14 mouse cellular contexts compared by ENCODE assay signal in genomic region chr14:31414967-31415376, GRCm38 (mm10). TPM values are rescaled to one million over a fixed set of nuclear protein-coding genes. Genes with fewer than 3 reads are reported as not detected.
A peak's percentile ranks its signal among the peaks of the same experiment; 100 is the strongest.
DNase-seq lines count a peak whose midpoint lies in the region; ATAC-seq and TF ChIP-seq lines count a peak whose summit lies in the region.
"Had no signal": no experiment of that assay in that cellular context is flagged by ENCODE, and none has a peak within 500 bp of the region (broad histone marks: within the 10 kb centered on the region; RNA-seq: fewer than 3 reads in every experiment).

No protein-coding gene starts in this region.

- H3K4me3 ChIP-seq in heart, adult 2 months, result no peak overlapping the region
- no peak overlapping the region for H3K4me3 ChIP-seq in lung, postnatal 0 days (ENCODE audit: low read depth, low read length)
- no peak overlapping the region for H3K4me3 ChIP-seq in forebrain, embryonic 14.5 days (ENCODE audit: low read depth, low read length)
- H3K4me3 ChIP-seq: embryonic facial prominence, embryonic 12.5 days had no signal

- TF ChIP-seq POLR2A in heart, adult 2 months (IDR thresholded peaks at IDR 0.05; ENCODE audit: insufficient read depth, low read depth, low read length), result no peak

- TF ChIP-seq EP300 in heart, adult 2 months (IDR thresholded peaks at IDR 0.05; ENCODE audit: insufficient read depth, low read depth, low read length), result peak; percentile 65
- TF ChIP-seq EP300 in lung, postnatal 0 days (IDR thresholded peaks at IDR 0.05), result no peak

- H3K36me3 ChIP-seq in heart, adult 2 months (ENCODE audit: control insufficient read depth, insufficient read depth, low read length), result peaks cover 14% of the 10 kb centered on the region
- H3K36me3 ChIP-seq in lung, postnatal 0 days (ENCODE audit: insufficient read depth, low read length), result no peaks in the 10 kb centered on the region
- peaks cover 14% of the 10 kb centered on the region; the same call in 1 of the 2 replicates for H3K36me3 ChIP-seq in forebrain, embryonic 14.5 days (ENCODE audit: control insufficient read depth, insufficient read depth, low read length)

- peaks cover 1% of the 10 kb centered on the region for H3K79me2 ChIP-seq in heart, adult 2 months (replicated peaks; ENCODE audit: control insufficient read depth, insufficient read depth, low read length)

- ATAC-seq in lung, postnatal 0 days, result no peak
- ATAC-seq in inflammation-experienced regulatory T-cells, adult 6 months, result peak; percentile 72
- ATAC-seq in forebrain, embryonic 14.5 days, result no peak
- ATAC-seq: forebrain, embryonic 16.5 days; intestine, embryonic 16.5 days had no signal

- TF ChIP-seq CTCF in heart, adult 2 months (IDR thresholded peaks at IDR 0.05), result no peak
- TF ChIP-seq CTCF in lung, postnatal 0 days (IDR thresholded peaks at IDR 0.05), result no peak

- intact Hi-C loops in heart, adult 2 months (cut with DNase I), result no loop called here
- intact Hi-C loops in heart, postnatal 36 days (cut with DNase I), result no loop called here
- intact Hi-C loops in gastrocnemius, postnatal 14 days (cut with DNase I; ENCODE audit: low total_unique reads), result no loop called here

- H3K9ac ChIP-seq in heart, adult 2 months (ENCODE audit: low read depth, low read length), result 0 out of 2 replicates have a peak overlapping the region, but pooled peaks have one; percentile 21
- H3K9ac ChIP-seq in lung, postnatal 0 days (replicated peaks; ENCODE audit: low read depth), result no peak overlapping the region
- no peak overlapping the region for H3K9ac ChIP-seq in forebrain, embryonic 14.5 days (ENCODE audit: low read length)
- H3K9ac ChIP-seq: embryonic facial prominence, embryonic 12.5 days had no signal

- H3K27ac ChIP-seq in heart, adult 2 months, result peak overlapping the region; percentile 80
- no peak overlapping the region for H3K27ac ChIP-seq in lung, postnatal 0 days (ENCODE audit: low read length)
- no peak overlapping the region for H3K27ac ChIP-seq in forebrain, embryonic 14.5 days (ENCODE audit: low read depth, low read length)
- H3K27ac ChIP-seq: embryonic facial prominence, embryonic 12.5 days had no signal

- no peak overlapping the region for H3K4me2 ChIP-seq in lung, postnatal 0 days (replicated peaks; ENCODE audit: low read depth, low read length)
- H3K4me2 ChIP-seq in forebrain, embryonic 14.5 days (ENCODE audit: low read length), result no peak overlapping the region
- H3K4me2 ChIP-seq: embryonic facial prominence, embryonic 12.5 days had no signal

- no peaks in the 10 kb centered on the region for H3K9me3 ChIP-seq in lung, postnatal 0 days (ENCODE audit: low read length)
- no peaks in the 10 kb centered on the region for H3K9me3 ChIP-seq in forebrain, embryonic 14.5 days (replicated peaks; ENCODE audit: control insufficient read depth, low read length)
- H3K9me3 ChIP-seq: embryonic facial prominence, embryonic 12.5 days had no signal

- H3K27me3 ChIP-seq in heart, adult 2 months (ENCODE audit: control insufficient read depth, insufficient read depth, low read length), result no peaks in the 10 kb centered on the region
- peaks cover 44% of the 10 kb centered on the region for H3K27me3 ChIP-seq in lung, postnatal 0 days (replicated peaks; ENCODE audit: insufficient read depth, low read length)
- no peaks in the 10 kb centered on the region for H3K27me3 ChIP-seq in forebrain, embryonic 14.5 days (replicated peaks; ENCODE audit: control insufficient read depth, insufficient read depth, low read length)
- H3K27me3 ChIP-seq: embryonic facial prominence, embryonic 12.5 days had no signal

- peak; percentile 50 to 71 for DNase-seq in heart, adult 2 months
- no peak for DNase-seq in heart, postnatal 36 days
- DNase-seq in lung, postnatal 0 days (ENCODE audit: low spot score), result peak; percentile 46
- DNase-seq in lung, postnatal 36 days, result no peak
- DNase-seq in gastrocnemius, postnatal 14 days, result peak; percentile 35
- DNase-seq in forebrain, embryonic 14.5 days (ENCODE audit: low spot score), result no peak
- no peak for DNase-seq in natural killer cell, adult 2 months (ENCODE audit: low spot score in 2 of 2)
- DNase-seq: lung, postnatal 14 days; right cerebral cortex, adult 18-20 months; thymus, adult 18-20 months had no signal

- H3K4me1 ChIP-seq in heart, adult 2 months (ENCODE audit: control insufficient read depth, insufficient read depth, low read length), result peaks cover 49% of the 10 kb centered on the region
- peaks cover 19% of the 10 kb centered on the region for H3K4me1 ChIP-seq in lung, postnatal 0 days (ENCODE audit: insufficient read depth, low read depth, low read length)
- H3K4me1 ChIP-seq in forebrain, embryonic 14.5 days (ENCODE audit: control insufficient read depth, insufficient read depth, low read length), result 0 out of 2 replicates have a peak, but pooled peaks cover 2% of the 10 kb centered on the region

- WGBS in heart, adult 2 months, result 24% methylated on average over 7 of the region's 7 CpGs
- 34% methylated on average over 7 of the region's 7 CpGs for WGBS in lung, postnatal 0 days
- 84% methylated on average over 7 of the region's 7 CpGs for WGBS in forebrain, embryonic 14.5 days

RNA-seq across cellular contexts. Expression of gene Sh3bp5, which starts 20.9 kb away (rescaled TPM):
- 10 to 100 TPM; 51.0 to 58.3 TPM for total RNA-seq in heart, adult 2 months (2021)
- polyA plus RNA-seq in heart, adult 2 months (2012; rRNA removed), result 27.0 and 37.1 TPM in 2 replicates
- 10 to 100 TPM; 56.4 to 60.6 TPM for total RNA-seq in heart, postnatal 36 days (2021)
- 37.9 and 38.4 TPM in 2 replicates for polyA plus RNA-seq in lung, postnatal 0 days (2015; fragmentation: Nextera tagmentation; extraction: Ambion mirVana)
- total RNA-seq in gastrocnemius, postnatal 14 days (2021), result 10 to 100 TPM; 50.8 to 56.6 TPM
- 10 to 100 TPM in 1 of 3 experiments, 1 to 10 TPM in 2; 5.4 to 11.5 (median 7.1) TPM for polyA plus RNA-seq in inflammation-experienced regulatory T-cells, adult 6 months (2017; shearing (Covaris generic))
- polyA plus RNA-seq in forebrain, embryonic 14.5 days (2014; fragmentation: Nextera tagmentation; extraction: Ambion mirVana), result 33.9 and 44.8 TPM in 2 replicates

Comparison
In these comparisons a context has a peak if more than half of its experiments do, and no peak if none do; other contexts are left out.
1. DNase-seq: peak in heart, adult 2 months (2 of 2), lung, postnatal 0 days (single experiment) and gastrocnemius, postnatal 14 days (single experiment); none in heart, postnatal 36 days (0 of 2), lung, postnatal 36 days (single experiment), forebrain, embryonic 14.5 days (single experiment) and natural killer cell, adult 2 months (0 of 2).